Mouse (Mus musculus): ENCODE results near the gene Rab11fip4. TPM values are rescaled to one million over a fixed set of nuclear protein-coding genes. Genes with fewer than 3 reads are reported as not detected.

Rab11fip4 gene
- polyA plus RNA-seq, 1 experiment, result not detected

GRCm38 (mm10) chr11:79715316-79715715 lies 124.3 kb downstream of the Rab11fip4 start:
- peaks cover 59% of the 10 kb centered on the region for H3K27me3 ChIP-seq (ENCODE audit: control insufficient read depth)

GRCm38 (mm10) chr11:79715733-79716452 lies 124.9 kb downstream of the Rab11fip4 start:
- peaks cover 54% of the 10 kb centered on the region for H3K27me3 ChIP-seq (ENCODE audit: control insufficient read depth)
- no peak overlapping the region for H3K4me3 ChIP-seq (replicated peaks)
- H3K4me1 ChIP-seq (ENCODE audit: control insufficient read depth), result peaks cover 11% of the 10 kb centered on the region
- TF ChIP-seq TAL1 (IDR thresholded peaks at IDR 0.05; ENCODE audit: low read length) (no peak), GATA1 (IDR thresholded peaks at IDR 0.05; ENCODE audit: low read length) (no peak)
- H3K36me3 ChIP-seq (ENCODE audit: control insufficient read depth), result no peaks in the 10 kb centered on the region
- peaks cover 6% of the 10 kb centered on the region; the same call in 1 of the 2 replicates for H3K9me3 ChIP-seq (ENCODE audit: control insufficient read depth, low read length)

More at GRCm38 (mm10) chr11:79715316-79715715, 124.3 kb downstream of the Rab11fip4 start:
- H3K36me3 ChIP-seq (ENCODE audit: control insufficient read depth), result no peaks in the 10 kb centered on the region
- H3K4me3 ChIP-seq (replicated peaks), result no peak overlapping the region
- TF ChIP-seq TAL1 (IDR thresholded peaks at IDR 0.05; ENCODE audit: low read length) (no peak), GATA1 (IDR thresholded peaks at IDR 0.05; ENCODE audit: low read length) (no peak)
- H3K4me1 ChIP-seq (ENCODE audit: control insufficient read depth), result peaks cover 13% of the 10 kb centered on the region
- peaks cover 6% of the 10 kb centered on the region; the same call in 1 of the 2 replicates for H3K9me3 ChIP-seq (ENCODE audit: control insufficient read depth, low read length)

DNA sequence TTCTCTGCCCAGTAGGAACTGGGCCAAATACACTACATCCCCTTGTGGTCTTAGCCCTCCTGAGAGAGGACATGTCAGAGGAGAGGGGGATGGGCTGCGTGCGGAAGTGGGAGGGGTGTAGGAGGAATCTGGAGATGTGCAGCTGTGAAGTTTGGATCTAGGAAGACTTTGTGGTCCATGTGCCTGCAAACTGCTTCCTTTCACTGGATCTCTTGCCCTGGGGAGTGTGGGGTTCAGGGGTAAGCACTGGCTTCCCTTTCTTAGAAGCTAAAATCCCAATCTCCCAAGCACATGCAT lies 125.4 kb downstream of the Rab11fip4 start:
- TF ChIP-seq TAL1 (IDR thresholded peaks at IDR 0.05; ENCODE audit: low read length), result no peak
- TF ChIP-seq GATA1 (IDR thresholded peaks at IDR 0.05; ENCODE audit: low read length), result no peak
- H3K36me3 ChIP-seq (ENCODE audit: control insufficient read depth), result no peaks in the 10 kb centered on the region
- H3K9me3 ChIP-seq (ENCODE audit: control insufficient read depth, low read length), result peaks cover 5% of the 10 kb centered on the region; the same call in 1 of the 2 replicates
- peaks cover 6% of the 10 kb centered on the region for H3K4me1 ChIP-seq (ENCODE audit: control insufficient read depth)
- H3K27me3 ChIP-seq (ENCODE audit: control insufficient read depth), result peaks cover 48% of the 10 kb centered on the region
- H3K4me3 ChIP-seq (replicated peaks), result no peak overlapping the region

DNA sequence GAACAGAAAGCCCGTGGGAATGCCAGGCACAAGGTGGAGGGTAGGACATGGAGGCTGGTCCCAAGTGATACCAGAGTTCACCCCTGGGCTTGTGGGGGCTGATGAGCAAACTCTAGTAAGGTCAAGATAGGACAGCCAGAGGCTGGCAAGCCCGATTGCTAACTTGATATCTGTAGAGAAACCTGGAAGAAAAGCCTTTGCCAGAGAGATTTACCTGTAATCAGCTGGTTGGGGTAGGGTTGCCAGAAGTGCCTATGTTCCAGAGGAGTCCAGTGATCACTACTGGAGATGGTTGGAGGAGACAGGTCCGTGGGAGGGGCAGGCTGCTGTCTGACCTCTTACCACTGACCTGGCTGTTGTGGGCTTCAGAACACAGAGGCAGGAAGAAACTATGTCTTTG lies 126.3 kb downstream of the Rab11fip4 start:
- H3K27me3 ChIP-seq (ENCODE audit: control insufficient read depth), result peaks cover 40% of the 10 kb centered on the region
- H3K36me3 ChIP-seq (ENCODE audit: control insufficient read depth), result no peaks in the 10 kb centered on the region
- no peak overlapping the region for H3K4me3 ChIP-seq (replicated peaks)
- H3K9me3 ChIP-seq (ENCODE audit: control insufficient read depth, low read length), result no peaks in the 10 kb centered on the region
- H3K4me1 ChIP-seq (ENCODE audit: control insufficient read depth), result no peaks in the 10 kb centered on the region
- TF ChIP-seq TAL1 (IDR thresholded peaks at IDR 0.05; ENCODE audit: low read length) (no peak), GATA1 (IDR thresholded peaks at IDR 0.05; ENCODE audit: low read length) (no peak)

- Histone ChIP-seq H3K36me3 (ENCODE audit: control insufficient read depth) (no peaks in the 10 kb centered on the region), H3K4me3 (replicated peaks) (no peak overlapping the region), H3K27me3 (ENCODE audit: control insufficient read depth) (peaks cover 34% of the 10 kb centered on the region), H3K9me3 (ENCODE audit: control insufficient read depth, low read length) (no peaks in the 10 kb centered on the region), H3K4me1 (ENCODE audit: control insufficient read depth) (no peaks in the 10 kb centered on the region)
- no peak for TF ChIP-seq TAL1 (IDR thresholded peaks at IDR 0.05; ENCODE audit: low read length)
- TF ChIP-seq GATA1 (IDR thresholded peaks at IDR 0.05; ENCODE audit: low read length), result no peak
Observed at GRCm38 (mm10) chr11:79717801-79718200, 126.8 kb downstream of the Rab11fip4 start.

DNA sequence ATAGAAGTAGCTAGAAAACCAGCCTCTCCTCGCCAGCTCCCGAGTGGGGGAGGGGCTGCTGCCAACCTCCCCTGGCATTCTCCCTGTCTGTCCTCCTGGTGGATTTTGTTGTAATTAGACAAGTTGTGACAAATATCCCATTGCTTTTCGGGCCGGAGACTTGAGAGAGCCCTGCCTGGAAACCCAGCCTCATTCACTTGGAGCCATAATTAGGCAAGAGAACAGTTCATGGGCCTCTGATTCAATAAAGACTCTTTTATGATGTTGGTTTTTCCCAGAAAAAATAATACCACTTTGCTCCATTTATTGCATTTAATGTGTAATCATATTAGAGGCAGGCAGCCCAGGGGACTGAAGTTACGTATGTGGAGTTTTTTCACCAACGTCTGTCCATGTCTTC lies 127.2 kb downstream of the Rab11fip4 start:
- H3K27me3 ChIP-seq (ENCODE audit: control insufficient read depth), result peaks cover 30% of the 10 kb centered on the region
- no peaks in the 10 kb centered on the region for H3K4me1 ChIP-seq (ENCODE audit: control insufficient read depth)
- no peaks in the 10 kb centered on the region for H3K9me3 ChIP-seq (ENCODE audit: control insufficient read depth, low read length)
- no peak for TF ChIP-seq GATA1 (IDR thresholded peaks at IDR 0.05; ENCODE audit: low read length)
- no peak for TF ChIP-seq TAL1 (IDR thresholded peaks at IDR 0.05; ENCODE audit: low read length)
- H3K4me3 ChIP-seq (replicated peaks), result no peak overlapping the region
- H3K36me3 ChIP-seq (ENCODE audit: control insufficient read depth), result no peaks in the 10 kb centered on the region

- TF ChIP-seq TAL1 (IDR thresholded peaks at IDR 0.05; ENCODE audit: low read length) (no peak), GATA1 (IDR thresholded peaks at IDR 0.05; ENCODE audit: low read length) (no peak)
- Histone ChIP-seq H3K4me1 (ENCODE audit: control insufficient read depth) (no peaks in the 10 kb centered on the region), H3K9me3 (ENCODE audit: control insufficient read depth, low read length) (no peaks in the 10 kb centered on the region), H3K27me3 (ENCODE audit: control insufficient read depth) (peaks cover 24% of the 10 kb centered on the region), H3K36me3 (ENCODE audit: control insufficient read depth) (no peaks in the 10 kb centered on the region), H3K4me3 (replicated peaks) (no peak overlapping the region)
Observed at GRCm38 (mm10) chr11:79718829-79719346, 127.9 kb downstream of the Rab11fip4 start.

DNA sequence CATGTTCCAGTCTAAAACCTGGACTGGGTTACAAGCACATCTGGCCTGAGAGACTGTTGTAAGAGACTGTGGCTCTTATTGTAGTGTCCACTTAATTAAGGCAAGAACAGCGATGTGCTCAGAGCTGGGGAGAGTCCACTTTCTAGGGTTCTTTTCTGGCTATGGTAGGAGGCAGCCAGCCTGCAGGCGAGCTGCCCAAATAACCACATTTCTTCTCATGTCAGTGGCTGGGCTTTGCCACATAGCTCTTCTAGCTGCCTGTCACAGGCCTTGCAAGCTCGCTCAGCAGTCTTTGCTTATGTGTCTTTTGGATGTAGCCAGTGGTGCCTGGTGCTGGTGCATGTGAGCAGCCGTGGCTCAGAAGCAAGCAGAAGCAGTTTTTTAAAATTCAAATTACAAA lies 129.7 kb downstream of the Rab11fip4 start:
- Histone ChIP-seq H3K4me1 (ENCODE audit: control insufficient read depth) (no peaks in the 10 kb centered on the region), H3K27me3 (ENCODE audit: control insufficient read depth) (peaks cover 9% of the 10 kb centered on the region), H3K36me3 (ENCODE audit: control insufficient read depth) (no peaks in the 10 kb centered on the region), H3K9me3 (ENCODE audit: control insufficient read depth, low read length) (no peaks in the 10 kb centered on the region), H3K4me3 (replicated peaks) (no peak overlapping the region)
- no peak for TF ChIP-seq TAL1 (IDR thresholded peaks at IDR 0.05; ENCODE audit: low read length)

DNA sequence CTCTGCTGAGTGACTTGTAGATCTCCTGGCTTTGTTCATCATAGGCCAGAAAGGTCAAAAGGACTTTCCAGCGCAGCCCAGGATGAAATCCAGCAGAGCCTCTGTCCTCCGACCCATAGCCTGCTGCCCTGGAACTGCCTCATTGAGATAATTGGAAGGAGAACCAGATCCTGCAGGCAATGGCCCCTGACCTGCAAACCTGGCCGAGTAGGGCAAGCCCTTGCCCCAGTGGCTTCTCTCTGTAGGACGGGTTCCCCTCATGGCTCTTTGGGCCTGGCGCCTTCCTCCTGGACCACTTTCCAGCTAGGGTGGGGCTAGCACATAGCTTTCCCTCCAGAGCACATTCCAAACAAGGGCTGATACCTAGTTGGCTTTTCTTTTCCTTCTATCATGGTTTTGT lies 131.8 kb downstream of the Rab11fip4 start:
- no peaks in the 10 kb centered on the region for H3K9me3 ChIP-seq (ENCODE audit: control insufficient read depth, low read length)
- no peak for TF ChIP-seq TAL1 (IDR thresholded peaks at IDR 0.05; ENCODE audit: low read length)
- TF ChIP-seq GATA1 (IDR thresholded peaks at IDR 0.05; ENCODE audit: low read length), result no peak
- no peaks in the 10 kb centered on the region for H3K27me3 ChIP-seq (ENCODE audit: control insufficient read depth)
- no peaks in the 10 kb centered on the region for H3K36me3 ChIP-seq (ENCODE audit: control insufficient read depth)
- H3K4me1 ChIP-seq (ENCODE audit: control insufficient read depth), result no peaks in the 10 kb centered on the region
- H3K4me3 ChIP-seq (replicated peaks), result no peak overlapping the region
